Mouse (Mus musculus) embryonic stem cell, embryonic (primary cell): ENCODE data around the gene Wrb.

Experiments used
- CTCF ChIA-PET, 4 experiments: fragments of 300-600 bp in 2 of 4; fragments of 350-600 bp in 2 of 4; sonication (Branson Sonifier 250); formaldehyde crosslinking; loops; one replicate each; lab custom pipeline; 2022; ENCODE audit warnings: inconsistent platforms in 2 of 4; lab: Charles Lee
- POLR2A ChIA-PET, 4 experiments: fragments of 300-600 bp in 2 of 4; fragments of 350-600 bp in 2 of 4; sonication (Branson Sonifier 250); formaldehyde crosslinking; loops; one replicate each; lab custom pipeline; 2022; ENCODE audit warnings: antibody characterized with exemption in 4 of 4, inconsistent platforms in 1 of 4; lab: Charles Lee

The Wrb gene

GRCm38 (mm10) chr16:96179156-96179555, 33.9 kb downstream of the Wrb start:
- CTCF ChIA-PET = interaction anchor here in 1 of 4 experiments (1.8 kb wide), 1 partner anchor 166 kb away, joined by 4 read pairs; no protein-coding TSS in a partner anchor
- POLR2A ChIA-PET = no interaction called here

DNA sequence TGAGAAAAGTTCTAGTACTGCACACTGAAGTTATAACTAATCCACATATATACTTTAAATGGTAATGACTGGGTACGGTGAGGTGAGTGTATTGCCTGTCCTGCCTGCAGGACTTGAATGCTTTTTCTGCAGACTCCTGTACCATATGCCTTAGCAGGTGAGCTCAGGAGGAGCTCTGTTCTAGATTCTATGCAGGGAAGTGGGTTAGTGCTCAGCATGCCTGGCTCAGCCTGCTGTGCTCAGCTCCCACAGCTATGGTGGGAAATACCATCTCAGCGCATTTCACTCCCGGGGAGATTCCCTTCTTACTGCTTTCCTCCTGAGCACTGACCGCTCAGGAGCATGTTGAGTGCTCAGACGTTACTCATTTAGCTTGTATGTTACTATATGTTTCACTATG, 42.4 kb downstream of the Wrb start:
- CTCF ChIA-PET = no interaction called here
- POLR2A ChIA-PET = no interaction called here

DNA sequence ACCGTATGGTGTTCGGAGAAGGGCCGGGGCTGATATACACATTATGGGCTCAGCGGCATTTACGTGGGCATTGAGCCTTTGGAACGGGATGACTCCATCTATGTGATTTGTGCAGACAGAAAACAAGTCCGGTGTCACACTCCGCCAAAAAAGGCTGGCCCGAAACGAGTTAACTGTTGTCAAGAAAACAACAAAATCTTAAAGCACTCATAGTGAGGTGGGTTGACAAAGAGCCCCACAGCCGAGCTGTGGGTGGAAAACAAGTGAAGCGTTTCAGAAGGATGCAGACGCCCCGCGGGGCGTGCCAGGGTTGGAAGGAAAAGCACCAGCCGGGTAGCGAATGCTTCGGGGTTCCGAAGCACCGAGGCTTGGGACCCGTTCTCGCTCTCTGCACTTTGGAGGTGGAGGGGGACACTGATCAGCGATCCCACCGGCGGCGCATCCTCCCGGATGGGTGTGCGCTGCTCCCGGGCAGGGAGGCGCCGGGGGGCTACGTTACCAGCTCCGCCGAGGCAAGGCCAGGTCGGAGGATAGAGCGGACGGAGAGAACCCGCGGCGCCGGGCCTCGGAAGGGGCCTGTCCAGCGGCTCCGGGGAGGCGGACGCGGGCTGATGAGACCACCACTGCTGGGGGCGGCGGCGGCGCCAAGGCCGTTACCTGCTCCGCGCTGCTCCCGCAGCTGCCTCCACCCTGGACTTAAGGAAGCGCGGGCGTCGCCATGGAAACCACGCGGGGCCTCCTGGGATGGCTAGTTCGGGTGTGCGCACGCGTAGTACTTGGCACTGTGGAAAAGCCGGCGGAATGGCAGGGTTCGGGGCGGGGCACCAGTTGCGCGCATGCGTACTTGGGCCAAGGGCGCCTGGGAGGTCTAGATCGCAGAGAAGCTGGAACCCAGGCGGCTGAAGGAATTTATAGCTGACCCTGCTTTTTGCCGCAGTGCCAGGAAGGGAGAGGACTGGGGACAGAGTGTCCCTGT, 46.6 kb downstream of the Wrb start, which contains the start of gene Lca5l:
Gene Lca5l, minus strand, starts transcription at position 741 of the 976 bp plus-strand sequence.
- CTCF ChIA-PET = interaction anchor here (0.5 to 1.1 kb wide), 8 partner anchors 22 to 516 kb away, joined by 3 to 7 read pairs (median 3); partner anchors contain the start of gene Wrb (in 1 of the 4)
- POLR2A ChIA-PET = interaction anchor here (0.6 to 1.9 kb wide), 27 partner anchors 9 to 204 kb away, joined by 3 to 11 read pairs (median 4); partner anchors contain the start of genes Brwd1 (in 2 of the 4) and Sh3bgr (in 1 of the 4)

DNA sequence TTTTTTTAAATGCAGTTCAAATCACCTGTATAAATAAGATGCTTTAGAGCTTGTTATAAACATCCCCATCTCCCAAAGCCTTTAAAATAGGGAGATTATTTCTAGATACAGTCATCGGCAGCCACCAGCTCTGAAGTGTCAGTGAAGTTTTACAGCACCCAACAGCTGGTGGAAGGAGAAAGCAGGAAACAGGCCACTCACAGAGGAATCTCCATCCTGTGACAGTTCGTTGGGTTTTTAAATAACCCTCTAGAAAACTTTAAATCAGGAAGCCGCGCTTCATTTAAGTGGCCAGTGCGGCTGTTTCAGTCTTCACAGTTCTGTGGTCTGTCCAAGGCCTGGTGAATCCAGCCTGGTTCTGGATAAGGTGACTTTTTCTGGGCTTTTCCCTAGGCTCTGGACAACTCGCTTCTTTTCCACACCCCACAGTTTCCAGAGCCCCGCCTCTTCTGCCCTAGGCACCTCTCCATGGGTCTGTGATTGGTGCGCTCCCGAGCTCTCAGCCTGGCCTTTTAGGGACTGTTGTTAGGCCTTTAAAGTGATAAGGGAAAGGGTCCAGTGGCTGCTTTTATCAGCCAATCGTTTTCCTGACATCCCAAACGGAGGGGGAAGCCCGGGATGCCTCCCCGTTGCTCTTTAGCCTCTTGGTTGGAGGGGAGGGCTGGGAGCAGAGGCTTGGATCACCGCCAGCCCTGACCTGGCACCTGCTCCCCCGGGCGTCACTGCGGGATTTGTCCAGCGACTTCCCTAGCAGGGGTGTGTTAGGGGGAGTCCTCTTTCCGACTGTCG, 54.9 kb downstream of the Wrb start, which contains the start of gene Sh3bgr:
Gene Sh3bgr, plus strand, starts transcription at position 538 of the 789 bp plus-strand sequence.
- POLR2A ChIA-PET = interaction anchor here in 2 of 4 experiments (0.6 to 1.5 kb wide), 8 partner anchors 8 to 282 kb away, joined by 3 to 6 read pairs (median 4); partner anchors contain the start of gene Lca5l (in 1 of the 2)
- CTCF ChIA-PET = no interaction called here

DNA sequence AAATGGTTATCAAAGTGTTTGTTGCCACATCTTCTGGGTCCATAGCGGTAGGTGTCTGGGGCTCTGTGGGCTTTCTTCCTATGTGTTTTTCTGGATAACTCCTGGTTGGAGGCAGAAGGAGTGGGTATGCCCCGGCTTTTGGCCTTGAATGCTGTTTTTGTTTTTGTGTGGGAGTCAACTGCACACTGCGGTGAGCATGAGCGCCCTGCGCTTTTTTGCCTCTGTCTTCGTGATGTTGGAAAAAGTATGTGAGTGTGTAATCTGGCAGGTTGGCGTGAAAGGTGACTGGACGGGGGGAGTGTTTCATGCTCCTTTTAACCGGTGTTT, 55.5 kb downstream of the Wrb start:
- ChIA-PET POLR2A (interaction anchor here in 3 of 4 experiments (0.9 to 1.5 kb wide), 7 partner anchors 8 to 119 kb away, joined by 3 to 6 read pairs (median 3); partner anchors contain the start of gene Lca5l (in 2 of the 3)), CTCF (no interaction called here)

DNA sequence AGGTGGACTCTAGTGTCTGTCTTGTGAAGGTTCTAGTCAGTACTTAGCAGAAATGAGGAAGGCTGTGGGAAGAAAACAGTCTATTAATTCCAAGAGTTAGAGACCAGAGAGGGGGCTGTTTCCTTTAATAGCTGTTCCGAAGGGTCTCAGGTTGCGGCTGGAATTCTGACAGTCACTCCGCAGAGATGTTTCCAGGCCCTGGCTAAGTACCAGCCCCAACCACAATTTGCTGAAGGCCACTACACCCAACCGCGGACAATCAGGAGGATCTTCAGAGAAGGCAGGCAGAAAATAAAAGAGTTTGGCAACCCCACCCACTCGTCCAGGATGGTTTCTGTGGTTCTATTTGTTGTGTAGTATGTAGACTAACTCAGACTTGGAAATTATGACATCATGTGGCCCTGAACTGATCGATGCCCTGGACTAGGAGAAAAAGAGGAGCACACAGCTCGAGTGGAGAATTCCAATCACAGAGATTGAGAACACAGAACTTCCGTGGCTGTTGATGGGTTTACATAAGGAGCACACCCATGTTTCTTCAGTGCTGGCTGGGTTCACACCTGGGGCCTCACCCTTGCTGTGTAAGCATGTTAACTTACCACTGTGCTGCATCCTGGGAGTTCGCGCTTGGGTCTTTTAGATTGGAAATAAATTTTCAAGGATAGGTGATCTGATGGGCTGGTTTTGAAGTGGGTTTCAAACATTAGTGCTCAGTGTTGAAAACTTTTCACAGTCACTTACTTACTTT, 56.5 kb downstream of the Wrb start:
- POLR2A ChIA-PET = interaction anchor here in 2 of 4 experiments (0.9 to 1.4 kb wide), 3 partner anchors 9 to 79 kb away, joined by 3 to 4 read pairs (median 3); partner anchors contain the start of gene Lca5l (in 1 of the 2)
- CTCF ChIA-PET = interaction anchor here in 1 of 4 experiments (0.6 kb wide), 1 partner anchor 8 kb away, joined by 3 read pairs; no protein-coding TSS in a partner anchor
